9 mouse cellular contexts compared by ENCODE assay signal in the genomic region with DNA sequence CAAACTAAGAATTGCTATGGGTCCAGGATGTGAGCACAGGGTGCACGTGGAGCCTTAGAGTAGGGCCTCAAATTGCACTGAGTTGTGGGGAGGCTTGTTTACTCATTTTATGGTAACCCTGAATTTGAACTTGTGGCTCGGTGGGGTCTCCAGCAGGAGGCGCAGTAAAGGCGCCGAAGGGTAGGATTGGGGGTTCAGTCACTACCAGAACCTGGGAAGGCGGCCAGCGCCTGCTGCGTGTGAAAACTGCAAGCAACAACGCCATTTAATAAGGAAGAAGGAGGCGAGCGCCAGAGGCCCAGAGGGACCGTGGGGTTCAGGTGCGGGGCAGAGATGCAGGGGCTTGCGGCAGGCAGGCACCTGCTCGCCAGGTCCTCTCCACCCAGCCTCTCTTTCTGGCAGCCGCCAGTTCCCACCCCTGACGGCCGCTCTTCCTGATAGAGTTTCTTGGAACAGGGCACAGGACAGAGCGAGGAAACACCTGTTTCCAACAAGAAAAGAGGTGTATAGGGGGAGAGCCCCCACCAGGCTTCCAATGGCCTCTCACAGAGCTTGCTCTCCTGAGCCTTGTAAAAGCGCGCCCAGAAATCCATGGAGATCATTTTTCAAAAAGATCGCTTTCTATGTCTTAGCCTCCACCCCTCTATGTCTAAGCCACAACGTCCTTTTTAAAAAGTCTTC. TPM values are rescaled to one million over a fixed set of nuclear protein-coding genes. Genes with fewer than 3 reads are reported as not detected.
A peak's percentile ranks its signal among the peaks of the same experiment; 100 is the strongest.
DNase-seq lines count a peak whose midpoint lies in the region; ATAC-seq and TF ChIP-seq lines count a peak whose summit lies in the region.
"Had no signal": no experiment of that assay in that cellular context is flagged by ENCODE, and none has a peak within 500 bp of the region (broad histone marks: within the 10 kb centered on the region; RNA-seq: fewer than 3 reads in every experiment).

No protein-coding gene starts in this region.

- H3K27me3 ChIP-seq in heart, adult 2 months (ENCODE audit: control insufficient read depth, insufficient read depth, low read length): no peaks in the 10 kb centered on the region
- H3K27me3 ChIP-seq in embryonic facial prominence, embryonic 15.5 days: peaks cover 40% of the 10 kb centered on the region
- H3K27me3 ChIP-seq in hindbrain, embryonic 14.5 days (ENCODE audit: control insufficient read depth, insufficient read depth, low read length): peaks cover 58% of the 10 kb centered on the region
- peaks cover 82% of the 10 kb centered on the region for H3K27me3 ChIP-seq in midbrain, embryonic 10.5 days (ENCODE audit: low read depth, poor library complexity, severe bottlenecking)

- peak overlapping the region; percentile 36; the same call in 1 of the 2 replicates for H3K27ac ChIP-seq in heart, adult 2 months
- no peak overlapping the region for H3K27ac ChIP-seq in embryonic facial prominence, embryonic 15.5 days (replicated peaks)
- H3K27ac ChIP-seq in hindbrain, embryonic 14.5 days: no peak overlapping the region
- H3K27ac ChIP-seq in midbrain, embryonic 10.5 days (replicated peaks): no peak overlapping the region

- H3K4me2 ChIP-seq in embryonic facial prominence, embryonic 15.5 days (replicated peaks): peak overlapping the region; percentile 61
- H3K4me2 ChIP-seq in hindbrain, embryonic 14.5 days (replicated peaks): peak overlapping the region; percentile 67

- TF ChIP-seq CTCF in heart, adult 2 months (IDR thresholded peaks at IDR 0.05): peak; percentile 54

- WGBS in heart, adult 2 months: 14% methylated on average over 23 of the region's 23 CpGs
- 18% methylated on average over 23 of the region's 23 CpGs for WGBS in embryonic facial prominence, embryonic 15.5 days
- 12% methylated on average over 23 of the region's 23 CpGs for WGBS in hindbrain, embryonic 14.5 days
- WGBS in midbrain, embryonic 10.5 days: 25% methylated on average over 23 of the region's 23 CpGs

- no peaks in the 10 kb centered on the region for H3K79me2 ChIP-seq in heart, adult 2 months (replicated peaks; ENCODE audit: control insufficient read depth, insufficient read depth, low read length)

- TF ChIP-seq EP300 in heart, adult 2 months (IDR thresholded peaks at IDR 0.05; ENCODE audit: insufficient read depth, low read depth, low read length): no peak

- H3K9me3 ChIP-seq in embryonic facial prominence, embryonic 15.5 days (replicated peaks): no peaks in the 10 kb centered on the region
- no peaks in the 10 kb centered on the region for H3K9me3 ChIP-seq in hindbrain, embryonic 14.5 days (ENCODE audit: control insufficient read depth, low read length)
- 0 out of 2 replicates have a peak, but pooled peaks cover 7% of the 10 kb centered on the region for H3K9me3 ChIP-seq in midbrain, embryonic 10.5 days (replicated peaks)
- H3K9me3 ChIP-seq: G1E had no signal

- H3K4me3 ChIP-seq in heart, adult 2 months: peak overlapping the region; percentile 49
- H3K4me3 ChIP-seq in embryonic facial prominence, embryonic 15.5 days (replicated peaks): peak overlapping the region; percentile 45
- H3K4me3 ChIP-seq in hindbrain, embryonic 14.5 days (replicated peaks; ENCODE audit: low read length): peak overlapping the region; percentile 38
- H3K4me3 ChIP-seq in midbrain, embryonic 10.5 days: peak overlapping the region; percentile 54

- DNase-seq in heart, adult 2 months: peak; percentile 28 to 39
- no peak for DNase-seq in heart, adult 9 months (ENCODE audit: low spot score in 2 of 2)
- peak; percentile 4 for DNase-seq in T-cell, adult 2 months (ENCODE audit: low spot score)
- no peak for DNase-seq in hindbrain, embryonic 14.5 days (ENCODE audit: low spot score)
- DNase-seq in midbrain, embryonic 10.5 days (ENCODE audit: low spot score): peak; percentile 18
- DNase-seq in thymus, postnatal 4 days: peak; percentile 36
- no peak for DNase-seq in adipocyte (ENCODE audit: low spot score)

- TF ChIP-seq POLR2A in heart, adult 2 months (IDR thresholded peaks at IDR 0.05; ENCODE audit: insufficient read depth, low read depth, low read length): no peak

- ATAC-seq in embryonic facial prominence, embryonic 15.5 days (ENCODE audit: insufficient number of reproducible peaks, low FRiP score, low TSS enrichment, low read depth): peak; percentile 27; the same call in 1 of the 2 replicates
- ATAC-seq in hindbrain, embryonic 14.5 days (ENCODE audit: low FRiP score): peak; percentile 48

- H3K9ac ChIP-seq in heart, adult 2 months (ENCODE audit: low read depth, low read length): peak overlapping the region; percentile 66
- H3K9ac ChIP-seq in embryonic facial prominence, embryonic 15.5 days: no peak overlapping the region
- no peak overlapping the region for H3K9ac ChIP-seq in hindbrain, embryonic 14.5 days

- no peaks in the 10 kb centered on the region for H3K36me3 ChIP-seq in heart, adult 2 months (ENCODE audit: control insufficient read depth, insufficient read depth, low read length)
- H3K36me3 ChIP-seq in embryonic facial prominence, embryonic 15.5 days: no peaks in the 10 kb centered on the region
- no peaks in the 10 kb centered on the region for H3K36me3 ChIP-seq in hindbrain, embryonic 14.5 days (replicated peaks; ENCODE audit: control insufficient read depth, insufficient read depth)
- no peaks in the 10 kb centered on the region for H3K36me3 ChIP-seq in midbrain, embryonic 10.5 days
- H3K36me3 ChIP-seq: G1E had no signal

- intact Hi-C loops in heart, adult 2 months (cut with DNase I): no loop called here

- no peaks in the 10 kb centered on the region; the same call in 1 of the 2 replicates for H3K4me1 ChIP-seq in heart, adult 2 months (ENCODE audit: control insufficient read depth, insufficient read depth, low read length)
- H3K4me1 ChIP-seq in embryonic facial prominence, embryonic 15.5 days: peaks cover 11% of the 10 kb centered on the region
- H3K4me1 ChIP-seq in hindbrain, embryonic 14.5 days (replicated peaks; ENCODE audit: control insufficient read depth, insufficient read depth, low read length): no peaks in the 10 kb centered on the region
- H3K4me1 ChIP-seq in midbrain, embryonic 10.5 days: peaks cover 7% of the 10 kb centered on the region

RNA-seq across cellular contexts. Expression of gene Fgf16, which starts 1.1 kb away (rescaled TPM):
- total RNA-seq in heart, adult 2 months (2021): 10 to 100 TPM; 16.0 to 18.1 TPM
- 9.5 and 14.3 TPM in 2 replicates for polyA plus RNA-seq in heart, adult 2 months (2012; rRNA removed)
- 1.2 and 1.4 TPM in 2 replicates for polyA plus RNA-seq in embryonic facial prominence, embryonic 15.5 days (2015; fragmentation: Nextera tagmentation; extraction: Ambion mirVana)
- 0.12 TPM in 1 of 2 replicates, not detected in the other for polyA plus RNA-seq in hindbrain, embryonic 14.5 days (2014; fragmentation: Nextera tagmentation; extraction: Ambion mirVana)
- polyA plus RNA-seq in midbrain, embryonic 10.5 days (2016; fragmentation: Nextera tagmentation; extraction: Ambion mirVana): not detected in 2 replicates
- total RNA-seq: G1E had no signal
- polyA plus RNA-seq: G1E had no signal

Comparison
In these comparisons a context has a peak if more than half of its experiments do, and no peak if none do; other contexts are left out.
1. DNase-seq: peak in heart, adult 2 months (2 of 2), T-cell, adult 2 months (single experiment), midbrain, embryonic 10.5 days (single experiment) and thymus, postnatal 4 days (single experiment); none in heart, adult 9 months (0 of 2), hindbrain, embryonic 14.5 days (single experiment) and adipocyte (single experiment).
2. Peak in every context shown above with its lines, with median percentiles within 50 percentile points of each other: H3K4me3 ChIP-seq.